Mouse (Mus musculus): ENCODE data around the gene Pfkfb4. TPM values are rescaled to one million over a fixed set of nuclear protein-coding genes. Genes with fewer than 3 reads are reported as not detected.

Pfkfb4 gene
- total RNA-seq, 1 experiment from 2014 or later, result 6.8 TPM

GRCm38 (mm10) chr9:109030312-109030711 lies 38.7 kb downstream of the Pfkfb4 start:
- no peak for ATAC-seq (replicated peaks; ENCODE audit: low read depth, poor library complexity, severe bottlenecking)

- no peak for ATAC-seq (replicated peaks; ENCODE audit: low read depth, poor library complexity, severe bottlenecking)
Measured at GRCm38 (mm10) chr9:109031001-109031400, 39.4 kb downstream of the Pfkfb4 start.

- ATAC-seq (replicated peaks; ENCODE audit: low read depth, poor library complexity, severe bottlenecking), result no peak
Measured at GRCm38 (mm10) chr9:109031686-109032085, 40.1 kb downstream of the Pfkfb4 start.

GRCm38 (mm10) chr9:109032435-109032834 lies 40.9 kb downstream of the Pfkfb4 start:
- peak; percentile 68 for ATAC-seq (replicated peaks; ENCODE audit: low read depth, poor library complexity, severe bottlenecking)

- ATAC-seq (replicated peaks; ENCODE audit: low read depth, poor library complexity, severe bottlenecking), result peak; percentile 91
Measured at GRCm38 (mm10) chr9:109038086-109038895, 46.7 kb downstream of the Pfkfb4 start, which contains the start of gene Shisa5. Shisa5 (plus strand) TSS chr9:109038565.

GRCm38 (mm10) chr9:109038901-109039364 lies 47.4 kb downstream of the Pfkfb4 start:
- ATAC-seq (replicated peaks; ENCODE audit: low read depth, poor library complexity, severe bottlenecking), result peak; percentile 45

GRCm38 (mm10) chr9:109039681-109040080 lies 48.1 kb downstream of the Pfkfb4 start:
- no peak for ATAC-seq (replicated peaks; ENCODE audit: low read depth, poor library complexity, severe bottlenecking)

GRCm38 (mm10) chr9:109040216-109040615 lies 48.6 kb downstream of the Pfkfb4 start:
- no peak for ATAC-seq (replicated peaks; ENCODE audit: low read depth, poor library complexity, severe bottlenecking)

- ATAC-seq (replicated peaks; ENCODE audit: low read depth, poor library complexity, severe bottlenecking), result no peak
Measured at GRCm38 (mm10) chr9:109040906-109041305, 49.3 kb downstream of the Pfkfb4 start.

GRCm38 (mm10) chr9:109041351-109041750 lies 49.8 kb downstream of the Pfkfb4 start:
- ATAC-seq (replicated peaks; ENCODE audit: low read depth, poor library complexity, severe bottlenecking), result no peak

GRCm38 (mm10) chr9:109046306-109046705 lies 54.7 kb downstream of the Pfkfb4 start:
- ATAC-seq (replicated peaks; ENCODE audit: low read depth, poor library complexity, severe bottlenecking), result peak; percentile 98

GRCm38 (mm10) chr9:109049316-109049715 lies 57.7 kb downstream of the Pfkfb4 start:
- ATAC-seq (replicated peaks; ENCODE audit: low read depth, poor library complexity, severe bottlenecking), result no peak

- ATAC-seq (replicated peaks; ENCODE audit: low read depth, poor library complexity, severe bottlenecking), result no peak
Measured at GRCm38 (mm10) chr9:109049996-109050673, 58.6 kb downstream of the Pfkfb4 start.

- no peak for ATAC-seq (replicated peaks; ENCODE audit: low read depth, poor library complexity, severe bottlenecking)
Measured at GRCm38 (mm10) chr9:109050674-109050997, 59.1 kb downstream of the Pfkfb4 start.

GRCm38 (mm10) chr9:109051011-109051501 lies 59.5 kb downstream of the Pfkfb4 start:
- ATAC-seq (replicated peaks; ENCODE audit: low read depth, poor library complexity, severe bottlenecking), result no peak

- ATAC-seq (replicated peaks; ENCODE audit: low read depth, poor library complexity, severe bottlenecking), result peak; percentile 24
Measured at GRCm38 (mm10) chr9:109051651-109052489, 60.3 kb downstream of the Pfkfb4 start.

GRCm38 (mm10) chr9:109052490-109053260 lies 61.1 kb downstream of the Pfkfb4 start:
- ATAC-seq (replicated peaks; ENCODE audit: low read depth, poor library complexity, severe bottlenecking), result no peak

- no peak for ATAC-seq (replicated peaks; ENCODE audit: low read depth, poor library complexity, severe bottlenecking)
Measured at GRCm38 (mm10) chr9:109053366-109053765, 61.8 kb downstream of the Pfkfb4 start.

GRCm38 (mm10) chr9:109053851-109054250 lies 62.3 kb downstream of the Pfkfb4 start:
- no peak for ATAC-seq (replicated peaks; ENCODE audit: low read depth, poor library complexity, severe bottlenecking)

Data from common myeloid progenitor, adult 5-6 weeks (primary cell).